Mouse (Mus musculus) liver, adult (tissue): ENCODE results near the gene Zfp341.

Source experiments
- GATA4 ChIP-seq: IDR thresholded peaks from 2 replicates; pipeline ENCODE4 v1.6.1; 2014; ENCODE audit warnings: mild to moderate bottlenecking, low read length; ENCODE audit not compliant: insufficient replicate concordance

Zfp341 gene

GRCm38 (mm10) chr2:154676653-154677609 lies 63.8 kb downstream of the Zfp341 start:
- no peak for TF ChIP-seq GATA4

GRCm38 (mm10) chr2:154677651-154678139 lies 64.6 kb downstream of the Zfp341 start:
- TF ChIP-seq GATA4, result 0 out of 2 replicates have a peak, but pooled peaks have one; percentile 9

- no peak for TF ChIP-seq GATA4
These were observed 65.9 kb downstream of the Zfp341 start for GRCm38 (mm10) chr2:154678995-154679394.

GRCm38 (mm10) chr2:154680337-154680736 lies 67.2 kb downstream of the Zfp341 start:
- no peak for TF ChIP-seq GATA4

GRCm38 (mm10) chr2:154680941-154681340 lies 67.8 kb downstream of the Zfp341 start:
- TF ChIP-seq GATA4, result no peak

GRCm38 (mm10) chr2:154682712-154683111 lies 69.6 kb downstream of the Zfp341 start:
- TF ChIP-seq GATA4, result no peak

- no peak for TF ChIP-seq GATA4
These were observed 71.9 kb downstream of the Zfp341 start for GRCm38 (mm10) chr2:154684901-154685470.

- TF ChIP-seq GATA4, result no peak
These were observed 72.7 kb downstream of the Zfp341 start for GRCm38 (mm10) chr2:154685772-154686171.

GRCm38 (mm10) chr2:154686819-154687218 lies 73.7 kb downstream of the Zfp341 start:
- TF ChIP-seq GATA4, result no peak

- TF ChIP-seq GATA4, result no peak
These were observed 76.3 kb downstream of the Zfp341 start for GRCm38 (mm10) chr2:154689391-154689790.

GRCm38 (mm10) chr2:154690959-154691358 lies 77.9 kb downstream of the Zfp341 start:
- no peak for TF ChIP-seq GATA4

- TF ChIP-seq GATA4, result no peak
These were observed 80.3 kb downstream of the Zfp341 start for GRCm38 (mm10) chr2:154693186-154693940.

GRCm38 (mm10) chr2:154693941-154694256 lies 80.8 kb downstream of the Zfp341 start:
- no peak for TF ChIP-seq GATA4

GRCm38 (mm10) chr2:154695690-154696089 lies 82.6 kb downstream of the Zfp341 start:
- TF ChIP-seq GATA4, result no peak
